Mouse (Mus musculus) E14TG2a.4 (cell line): ENCODE measurements at regions not wholly inside any gene's neighbourhood (a gene's known extent, or its start where the extent isn't known, plus 50 kb on each side); places are given as distances from the start of the nearest gene placed in this dataset.

Experiments used
- CTCF ChIP-seq: conservative IDR thresholded peaks from 2 replicates; pipeline ENCODE4 v1.5.1; 2014; ENCODE audit warnings: low read length
- NANOG ChIP-seq: IDR thresholded peaks from 2 replicates; pipeline ENCODE4 v1.6.1; 2014; ENCODE audit warnings: borderline replicate concordance, low read length, mixed read lengths
- POU5F1 ChIP-seq: IDR thresholded peaks from 2 replicates; pipeline ENCODE4 v1.6.1; 2014; ENCODE audit warnings: low read length, borderline replicate concordance

DNA sequence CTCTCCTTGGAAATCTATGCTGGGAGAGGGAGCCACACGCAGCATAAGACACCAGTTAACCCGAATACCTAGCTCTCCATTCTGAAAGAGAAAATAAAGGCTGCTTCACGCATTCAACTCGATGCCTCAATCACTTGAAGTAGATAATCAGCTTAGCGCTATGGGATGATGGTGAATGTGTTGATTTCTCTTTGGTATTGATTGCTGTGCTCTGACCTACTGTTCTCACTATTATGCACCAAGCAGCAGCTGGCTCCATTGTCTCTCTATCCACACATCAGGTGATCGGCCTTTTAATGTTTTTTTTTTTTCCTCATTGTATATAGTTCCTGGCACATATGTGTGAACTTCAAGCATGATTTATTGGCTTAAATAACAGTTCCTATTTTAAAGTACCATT is 254.0 kb downstream of the Car8 start:
- TF ChIP-seq CTCF, result no peak
- no peak for TF ChIP-seq NANOG
- no peak for TF ChIP-seq POU5F1
